Mouse (Mus musculus) megakaryocyte, embryonic 14.5 days (primary cell): Measurements from ENCODE around the gene Rptn.

Source experiments
- FLI1 ChIP-seq: IDR thresholded peaks from 2 replicates; pipeline ENCODE4 v1.6.1; 2012; ENCODE audit warnings: low read length, inconsistent platforms, mixed read lengths
- GATA1 ChIP-seq: IDR thresholded peaks from 3 replicates; pipeline ENCODE4 v1.6.1; 2012; ENCODE audit warnings: mixed read lengths, low read length, inconsistent platforms, borderline replicate concordance

- no peak for TF ChIP-seq FLI1
- no peak for TF ChIP-seq GATA1
Observed at GRCm38 (mm10) chr3:93366966-93367575, 26.4 kb upstream of the Rptn start.
